Mouse (Mus musculus) neural tube, embryonic 11.5 days (tissue): ENCODE data around the gene Mycn. TPM values are rescaled to one million over a fixed set of nuclear protein-coding genes. Genes with fewer than 3 reads are reported as not detected.

Experiments used
- ATAC-seq: fragments of 200-750 bp; cut with Nextera tagmentation; 2 replicates; pipeline ENCODE4 v1.8.0; 2017; ENCODE audit warnings: moderate number of reproducible peaks, mild to moderate bottlenecking, moderate TSS enrichment, moderate library complexity; ENCODE audit not compliant: insufficient read depth, low FRiP score, low TSS enrichment
- DNase-seq: peaks from one replicate; pipeline ENCODE4 v3.0.0-alpha.2; 2015; ENCODE audit warnings: low spot score
- H3K27ac ChIP-seq: fragments of 300-500 bp; sonication (generic); 2 replicates; pipeline ENCODE4 v1.5.1; 2014; ENCODE audit warnings: low read depth, mild to moderate bottlenecking, low read length
- H3K27me3 ChIP-seq: fragments of 300-500 bp; sonication (generic); 2 replicates; pipeline ENCODE4 v1.6.1; 2014; ENCODE audit warnings: mild to moderate bottlenecking, low read length, mixed read lengths; ENCODE audit not compliant: control insufficient read depth, insufficient read depth
- H3K36me3 ChIP-seq: fragments of 300-500 bp; sonication (generic); 2 replicates; pipeline ENCODE4 v1.6.1; 2014; ENCODE audit warnings: mild to moderate bottlenecking, low read length, moderate library complexity, mixed read lengths; ENCODE audit not compliant: control insufficient read depth, insufficient read depth
- H3K4me1 ChIP-seq: fragments of 300-500 bp; sonication (generic); 2 replicates; pipeline ENCODE4 v1.6.1; 2014; ENCODE audit warnings: low read length, mixed read lengths; ENCODE audit not compliant: control insufficient read depth, insufficient read depth
- H3K4me2 ChIP-seq: fragments of 300-500 bp; sonication (generic); 2 replicates; pipeline ENCODE4 v1.6.1; 2014; ENCODE audit warnings: low read depth, mild to moderate bottlenecking, moderate library complexity
- H3K4me3 ChIP-seq: fragments of 300-500 bp; sonication (generic); 2 replicates; pipeline ENCODE4 v1.5.1; 2014; ENCODE audit warnings: low read depth, low read length
- H3K9ac ChIP-seq: fragments of 300-500 bp; sonication (generic); 2 replicates; pipeline ENCODE4 v1.6.1; 2014; ENCODE audit warnings: mild to moderate bottlenecking, low read length
- H3K9me3 ChIP-seq: fragments of 300-500 bp; sonication (generic); 2 replicates; pipeline ENCODE4 v1.6.1; 2016; ENCODE audit warnings: low read length; ENCODE audit not compliant: control insufficient read depth
- WGBS: fragments of 180-500 bp; shearing (Covaris S2); extraction: QIAGEN DNeasy Blood & Tissue Kit; methylation state at CpG from one replicate; pipeline ENCODE4 v1.1.7; 2014; 5-methylcytosine and 5-hydroxymethylcytosine counted together
- polyA plus RNA-seq: library from polyadenylated mRNA; unstranded; fragments of >200 nt; fragmentation: Nextera tagmentation; extraction: Ambion mirVana; gene quantifications from 2 replicates; pipeline ENCODE4 v1.2.1, GENCODE M21; 2014

Mycn gene
- polyA plus RNA-seq, 1 experiment from 2014 or later, result 107 TPM

DNA sequence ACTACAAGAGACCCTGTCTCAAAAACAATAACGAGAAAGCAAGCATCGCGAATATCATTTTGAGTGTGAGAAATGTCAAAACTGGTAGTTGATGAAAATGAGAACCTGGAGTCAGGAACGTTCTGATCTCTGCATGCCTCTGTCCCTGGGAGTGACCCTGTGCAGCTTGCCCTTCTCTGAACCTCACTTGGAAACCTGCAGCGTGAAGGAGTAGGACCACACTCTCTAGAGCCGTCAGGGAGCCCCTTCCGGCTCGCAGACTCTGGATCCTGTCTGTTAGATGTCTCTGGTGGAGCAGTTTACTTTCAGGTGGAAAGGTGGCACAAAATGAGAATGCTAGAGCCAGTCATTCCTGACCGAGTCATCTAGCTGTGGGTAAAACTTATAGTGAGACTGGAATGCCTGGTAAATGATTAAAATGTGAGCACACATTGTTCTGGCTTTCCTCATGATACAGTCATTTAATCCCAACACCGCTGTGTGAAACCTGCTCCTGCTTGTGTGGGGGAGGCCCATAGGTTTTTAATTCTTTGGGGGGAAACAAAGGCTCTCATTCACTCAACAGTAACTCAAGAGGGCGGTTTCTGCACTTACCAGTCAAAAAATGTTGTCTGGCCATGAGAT is 31.2 kb downstream of the Mycn start:
- no peaks in the 10 kb centered on the region for H3K9me3 ChIP-seq
- H3K4me1 ChIP-seq, result 0 out of 2 replicates have a peak, but pooled peaks cover 3% of the 10 kb centered on the region
- no peak overlapping the region for H3K4me3 ChIP-seq
- no peaks in the 10 kb centered on the region for H3K27me3 ChIP-seq
- DNase-seq (no peak), ATAC-seq (no peak)
- no peak overlapping the region for H3K9ac ChIP-seq
- H3K36me3 ChIP-seq, result no peaks in the 10 kb centered on the region
- H3K27ac ChIP-seq, result no peak overlapping the region
- H3K4me2 ChIP-seq, result no peak overlapping the region
- WGBS, result 81% methylated on average over 11 of the region's 11 CpGs

DNA sequence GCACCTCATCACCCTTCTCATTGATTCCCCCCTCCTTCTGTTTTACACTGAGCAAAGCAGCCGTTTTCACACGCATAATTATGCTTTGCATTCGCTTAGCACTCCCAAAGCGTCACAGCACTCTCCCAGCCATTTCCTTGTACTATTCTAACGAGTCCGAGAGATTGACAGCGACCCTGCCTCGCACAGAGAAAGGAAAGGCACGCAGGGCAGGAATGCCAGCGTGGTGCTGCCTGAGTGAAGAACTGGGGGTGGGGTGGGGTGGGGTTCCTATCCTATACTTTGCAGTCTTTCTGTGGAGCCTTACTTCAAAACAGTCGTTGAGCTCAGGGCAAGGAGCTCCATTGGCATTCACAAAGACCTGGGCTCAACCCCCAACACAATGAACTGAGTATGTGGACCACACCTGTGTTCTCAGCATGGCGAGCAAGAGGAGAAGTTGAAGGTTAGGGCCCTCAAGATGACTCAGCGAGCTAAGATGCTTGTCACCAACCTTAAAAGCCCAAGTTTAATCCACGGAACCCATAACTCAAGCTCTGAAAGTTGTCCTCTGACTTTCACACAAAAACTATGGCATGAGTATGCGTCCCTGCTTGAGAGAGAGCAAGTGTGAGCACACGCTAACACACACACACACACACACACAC is 32.0 kb downstream of the Mycn start:
- 61% methylated on average over 16 of the region's 16 CpGs for WGBS
- no peaks in the 10 kb centered on the region for H3K36me3 ChIP-seq
- no peaks in the 10 kb centered on the region for H3K27me3 ChIP-seq
- DNase-seq (no peak), ATAC-seq (no peak)
- no peak overlapping the region for H3K9ac ChIP-seq
- no peak overlapping the region for H3K4me2 ChIP-seq
- no peak overlapping the region for H3K4me3 ChIP-seq
- H3K27ac ChIP-seq, result no peak overlapping the region
- H3K9me3 ChIP-seq, result no peaks in the 10 kb centered on the region
- H3K4me1 ChIP-seq, result peaks cover 3% of the 10 kb centered on the region; the same call in 1 of the 2 replicates

- Histone ChIP-seq H3K4me1 (peaks cover 12% of the 10 kb centered on the region), H3K27me3 (no peaks in the 10 kb centered on the region), H3K36me3 (no peaks in the 10 kb centered on the region), H3K4me3 (no peak overlapping the region), H3K4me2 (no peak overlapping the region), H3K27ac (no peak overlapping the region), H3K9me3 (no peaks in the 10 kb centered on the region), H3K9ac (no peak overlapping the region)
- ATAC-seq, result no peak
- 57% methylated on average over 6 of the region's 6 CpGs for WGBS
- DNase-seq, result no peak
Measured at GRCm38 (mm10) chr12:12906771-12907170, 34.9 kb downstream of the Mycn start.

GRCm38 (mm10) chr12:12906321-12906720 is 35.4 kb downstream of the Mycn start:
- H3K4me2 ChIP-seq, result no peak overlapping the region
- H3K27ac ChIP-seq, result no peak overlapping the region
- H3K36me3 ChIP-seq, result no peaks in the 10 kb centered on the region
- no peak overlapping the region for H3K4me3 ChIP-seq
- H3K27me3 ChIP-seq, result no peaks in the 10 kb centered on the region
- ATAC-seq (no peak), DNase-seq (no peak)
- 54% methylated on average over 8 of the region's 8 CpGs for WGBS
- H3K9me3 ChIP-seq, result no peaks in the 10 kb centered on the region
- peaks cover 12% of the 10 kb centered on the region for H3K4me1 ChIP-seq
- no peak overlapping the region for H3K9ac ChIP-seq

DNA sequence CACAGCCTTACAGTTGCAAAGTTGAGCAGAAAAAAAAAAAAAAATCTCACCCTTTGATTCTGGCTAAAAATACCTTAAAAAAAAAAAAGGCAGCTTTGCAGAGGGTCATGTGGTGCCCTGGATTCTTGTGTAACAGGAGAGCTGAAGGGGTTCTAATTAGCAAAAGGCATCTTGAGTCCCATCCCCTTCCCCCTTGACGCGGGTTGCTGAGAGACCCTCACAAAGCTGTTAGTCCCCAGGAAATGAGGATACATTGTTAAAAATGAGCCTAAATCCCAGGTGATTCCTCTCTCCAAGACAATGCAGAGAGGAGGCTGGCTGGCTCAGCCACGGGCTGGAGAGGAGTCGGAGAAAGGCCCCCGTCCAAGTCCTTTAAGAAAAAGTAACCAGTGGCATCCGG is 36.6 kb downstream of the Mycn start:
- DNase-seq (peak; percentile 32), ATAC-seq (0 out of 2 replicates have a peak, but pooled peaks have one; percentile 24)
- WGBS, result 50% methylated on average over 6 of the region's 6 CpGs
- Histone ChIP-seq H3K27me3 (no peaks in the 10 kb centered on the region), H3K4me1 (peaks cover 12% of the 10 kb centered on the region), H3K9me3 (no peaks in the 10 kb centered on the region), H3K4me3 (no peak overlapping the region), H3K36me3 (no peaks in the 10 kb centered on the region), H3K9ac (peak overlapping the region; percentile 72), H3K4me2 (no peak overlapping the region), H3K27ac (no peak overlapping the region)

DNA sequence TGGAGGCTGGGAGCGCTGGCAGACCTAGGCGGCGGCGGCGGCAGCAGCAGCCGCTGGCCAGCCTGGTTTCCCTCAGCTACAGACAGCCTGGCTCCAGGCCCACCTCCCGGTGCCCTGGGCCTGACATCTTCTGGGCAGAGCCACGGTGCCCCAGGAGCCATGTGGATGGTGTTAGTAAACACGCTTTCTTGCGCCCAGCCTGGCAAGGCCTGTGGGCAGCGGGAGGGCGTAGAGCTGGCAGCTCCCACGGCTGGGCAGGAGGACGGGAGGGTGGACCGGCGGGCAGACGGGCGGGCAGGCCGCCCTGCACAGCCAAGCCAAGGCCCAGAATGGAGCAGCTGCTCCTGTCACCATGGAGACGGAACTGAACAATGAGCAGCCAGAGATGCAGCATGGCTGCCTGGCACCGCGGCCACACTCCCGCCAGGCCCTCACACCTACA is 37.2 kb downstream of the Mycn start:
- DNase-seq, result peak; percentile 87
- Histone ChIP-seq H3K9ac (peak overlapping the region; percentile 72), H3K4me3 (peak overlapping the region; percentile 24), H3K27me3 (no peaks in the 10 kb centered on the region), H3K9me3 (no peaks in the 10 kb centered on the region), H3K27ac (peak overlapping the region; percentile 87), H3K4me1 (peaks cover 12% of the 10 kb centered on the region), H3K4me2 (peak overlapping the region; percentile 45), H3K36me3 (no peaks in the 10 kb centered on the region)
- ATAC-seq, result peak; percentile 96
- WGBS, result 9% methylated on average over 23 of the region's 23 CpGs

DNA sequence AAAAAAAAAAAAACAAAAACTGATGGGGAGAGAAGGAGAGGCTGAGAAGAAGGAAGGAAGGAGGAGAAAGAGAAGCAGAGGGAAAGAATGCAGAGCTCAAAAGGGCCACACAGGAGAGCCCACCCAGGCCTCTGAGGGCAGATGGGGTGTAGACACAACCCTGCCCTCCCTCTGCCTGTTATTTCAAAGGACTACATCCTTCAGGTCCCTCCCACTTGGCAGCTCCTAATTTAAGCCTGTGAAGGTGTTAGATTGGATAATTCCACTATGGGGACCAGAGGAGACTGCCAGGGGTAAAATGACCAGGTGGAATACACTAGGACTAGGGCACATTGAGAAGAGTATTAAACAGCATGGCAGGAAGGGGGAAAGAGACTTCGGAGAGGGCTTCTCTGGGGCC is 37.6 kb downstream of the Mycn start:
- H3K4me3 ChIP-seq, result peak overlapping the region; percentile 24; the same call in 1 of the 2 replicates
- no peaks in the 10 kb centered on the region for H3K27me3 ChIP-seq
- peak overlapping the region; percentile 87 for H3K27ac ChIP-seq
- H3K4me1 ChIP-seq, result peaks cover 12% of the 10 kb centered on the region
- DNase-seq (no peak), ATAC-seq (peak; percentile 32; the same call in 1 of the 2 replicates)
- WGBS, result 33% methylated on average over 1 of the region's 1 CpGs
- H3K36me3 ChIP-seq, result no peaks in the 10 kb centered on the region
- no peaks in the 10 kb centered on the region for H3K9me3 ChIP-seq
- peak overlapping the region; percentile 45 for H3K4me2 ChIP-seq
- H3K9ac ChIP-seq, result peak overlapping the region; percentile 72

DNA sequence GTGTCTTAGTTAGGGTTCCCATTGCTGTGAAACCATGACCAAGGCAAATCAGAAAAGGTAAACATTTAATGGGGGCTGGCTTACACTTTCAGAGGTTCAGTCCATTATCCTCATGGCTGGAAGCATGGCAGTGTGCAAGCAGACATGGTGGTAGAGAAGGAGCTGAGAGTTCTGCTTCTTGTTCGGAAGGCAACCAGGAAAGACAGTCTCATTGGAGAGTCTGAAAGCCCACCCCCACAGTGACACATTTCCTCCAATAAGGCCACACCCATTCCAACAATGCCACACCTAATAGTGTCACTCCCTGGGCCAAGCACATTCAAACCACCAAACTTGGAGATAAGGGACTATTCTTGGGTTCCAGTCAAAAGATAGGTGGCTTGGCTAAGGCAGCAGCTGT is 39.3 kb downstream of the Mycn start:
- Histone ChIP-seq H3K9me3 (no peaks in the 10 kb centered on the region), H3K4me1 (peaks cover 12% of the 10 kb centered on the region), H3K27ac (no peak overlapping the region), H3K36me3 (no peaks in the 10 kb centered on the region), H3K9ac (no peak overlapping the region), H3K4me3 (no peak overlapping the region), H3K27me3 (no peaks in the 10 kb centered on the region), H3K4me2 (no peak overlapping the region)
- 100% methylated on average over 1 of the region's 1 CpGs for WGBS
- ATAC-seq (no peak), DNase-seq (no peak)
